Mouse (Mus musculus) ovary, postnatal 36 days (tissue): ENCODE measurements around the gene Cnbp.
A peak's percentile ranks its signal among the peaks of the same experiment; 100 is the strongest.

ENCODE experiments used
- DNase-seq: peaks from one replicate; pipeline ENCODE4 v3.0.0; 2022; ENCODE audit warnings: low spot score, mixed read lengths

Cnbp gene

DNA sequence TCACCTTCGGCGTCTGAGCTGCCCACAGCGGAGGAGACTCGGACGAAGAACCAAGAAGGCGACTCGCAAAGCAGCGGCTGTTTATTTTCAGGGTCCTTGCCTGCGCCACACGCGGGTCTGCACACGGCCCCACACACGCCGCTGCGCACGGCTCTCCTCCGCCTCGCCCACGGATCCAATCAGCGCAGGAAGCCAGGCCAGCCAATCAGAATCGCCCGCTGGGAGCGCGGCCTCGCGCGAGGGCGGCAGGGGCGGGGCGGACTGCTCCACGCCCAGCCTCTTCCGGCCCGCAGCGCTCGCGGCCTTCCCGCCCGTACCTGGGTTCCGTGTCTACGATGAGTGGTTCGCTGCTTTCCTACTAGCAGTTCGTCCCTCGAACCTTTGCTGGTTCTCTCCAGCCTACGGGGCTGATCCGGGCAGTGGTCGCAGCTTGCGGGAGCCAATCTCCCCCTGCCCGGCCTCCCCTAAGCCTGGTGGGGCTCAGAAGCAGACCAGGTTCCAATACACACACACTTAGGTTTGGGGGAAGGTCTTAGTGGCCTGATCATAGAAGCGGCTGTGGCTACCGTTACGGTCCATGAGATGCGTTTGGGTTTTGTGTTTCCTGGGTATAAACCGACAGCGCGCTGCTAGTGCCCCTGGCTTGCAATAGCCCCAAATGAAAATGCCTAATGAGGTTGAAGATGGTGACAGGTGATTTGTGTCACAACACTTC, at the start of gene Cnbp:
Cnbp (minus strand) TSS at position 207 of the 715 bp plus-strand sequence.
- peak; percentile 97 for DNase-seq

DNA sequence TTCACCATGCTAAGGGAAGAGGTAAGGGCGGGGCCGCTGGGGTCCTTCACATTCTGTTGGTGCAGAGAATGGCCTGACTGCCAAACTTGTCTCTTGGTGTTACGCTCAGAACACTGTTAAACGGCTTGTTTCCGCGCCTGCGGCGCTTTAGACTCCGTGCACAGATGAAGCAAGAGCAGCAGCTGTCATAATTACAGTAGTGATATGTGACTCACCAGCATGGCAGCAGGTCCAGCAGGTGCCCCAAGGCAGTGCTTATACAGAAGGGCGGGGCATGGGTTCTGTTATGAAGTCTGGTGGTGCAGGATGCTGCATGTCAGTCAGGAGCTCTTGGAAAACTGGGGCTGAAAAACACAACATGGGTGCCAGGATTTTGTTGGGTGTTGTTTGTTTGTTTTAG, 47.1 kb upstream of the Cnbp start:
- no peak for DNase-seq

DNA sequence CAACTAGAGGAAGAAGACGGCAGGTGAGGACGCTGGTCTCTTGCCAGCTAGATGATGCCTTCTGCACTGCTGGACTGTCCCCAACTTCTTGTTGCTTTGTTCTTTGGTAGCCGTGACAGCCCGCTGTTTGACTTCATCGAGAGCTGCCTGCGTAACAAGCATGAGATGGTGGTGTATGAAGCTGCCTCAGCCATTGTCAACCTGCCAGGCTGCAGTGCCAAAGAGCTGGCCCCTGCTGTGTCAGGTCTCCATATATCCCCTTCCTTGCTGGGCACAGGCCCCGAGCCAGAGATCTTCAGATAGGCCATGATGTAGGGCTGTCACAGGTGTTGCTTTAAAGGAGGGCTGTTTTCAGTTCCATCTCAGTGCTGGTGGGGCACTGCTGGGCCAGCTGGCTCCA, 43.0 kb upstream of the Cnbp start:
- no peak for DNase-seq

DNA sequence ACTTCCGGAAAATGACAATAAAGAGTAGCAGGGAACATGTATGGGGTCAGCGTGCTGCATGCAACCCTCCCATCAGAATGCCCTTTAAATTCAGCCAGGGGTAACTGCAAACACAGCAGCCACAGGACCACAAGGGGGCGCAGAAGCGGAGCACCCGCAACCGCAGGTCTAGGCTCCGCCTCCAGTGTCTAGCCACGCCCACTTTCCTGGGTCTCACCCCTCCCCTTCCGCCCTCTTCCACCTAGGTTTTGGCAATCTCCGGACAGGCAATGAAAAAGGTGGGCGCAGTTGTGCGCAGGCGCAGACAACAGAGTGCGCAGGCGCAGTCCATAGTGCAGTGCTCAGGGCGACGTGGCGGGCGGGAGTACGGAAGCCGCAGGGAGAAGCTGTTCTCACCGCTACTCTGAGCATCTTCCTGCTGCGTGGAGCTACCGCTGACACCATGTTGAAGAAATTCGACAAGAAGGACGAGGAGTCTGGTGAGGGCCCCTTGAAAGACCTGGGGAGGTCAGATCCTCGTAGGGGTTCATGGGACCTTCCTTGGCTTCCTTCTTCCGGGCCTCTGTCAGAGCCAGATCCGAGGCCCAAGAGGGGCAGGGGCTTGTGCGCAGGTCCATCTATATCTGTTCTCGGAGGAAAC, 36.8 kb upstream of the Cnbp start, which contains the start of gene Copg1:
Copg1 (plus strand) TSS at position 221 of the 640 bp plus-strand sequence.
- peak; percentile 100 for DNase-seq

DNA sequence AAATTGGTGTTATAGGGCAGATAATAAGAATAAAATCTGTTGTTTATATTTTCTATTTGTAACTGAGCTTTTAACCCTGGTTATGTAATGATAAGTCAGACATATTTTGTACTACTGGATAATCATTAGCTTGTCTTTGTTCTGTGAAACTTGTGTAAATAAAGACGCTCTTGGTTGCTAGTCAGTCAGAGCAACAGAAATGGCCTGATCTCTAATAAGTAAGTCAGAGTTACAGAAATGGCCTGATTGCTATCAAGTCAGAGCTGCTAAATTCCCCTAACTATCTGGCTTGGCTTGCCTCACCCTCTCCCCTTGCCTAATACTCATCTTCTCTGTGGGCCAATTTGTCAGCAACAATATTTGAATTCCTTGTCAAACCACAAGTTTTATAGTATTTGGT, 35.8 kb upstream of the Cnbp start:
- no peak for DNase-seq

DNA sequence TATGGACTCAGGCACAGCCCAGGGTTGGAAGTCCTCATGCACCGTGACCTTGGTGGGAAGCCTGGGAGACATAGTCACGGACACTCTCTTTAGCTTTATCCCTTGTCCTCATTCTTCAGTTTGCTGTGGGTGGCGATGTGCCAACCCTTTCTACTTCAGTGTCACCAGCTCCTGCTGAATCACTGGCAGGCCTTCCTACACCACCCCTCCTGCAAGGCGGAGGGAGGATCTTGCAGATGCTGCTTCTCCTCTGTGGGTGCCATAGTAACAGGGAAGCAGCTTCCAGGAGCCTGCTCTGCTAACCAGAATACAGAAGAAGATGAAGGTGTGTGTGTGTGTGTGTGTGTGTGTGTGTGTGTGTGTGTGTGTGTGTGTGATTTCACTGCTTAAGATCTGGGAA, 31.9 kb upstream of the Cnbp start:
- DNase-seq = peak; percentile 55

DNA sequence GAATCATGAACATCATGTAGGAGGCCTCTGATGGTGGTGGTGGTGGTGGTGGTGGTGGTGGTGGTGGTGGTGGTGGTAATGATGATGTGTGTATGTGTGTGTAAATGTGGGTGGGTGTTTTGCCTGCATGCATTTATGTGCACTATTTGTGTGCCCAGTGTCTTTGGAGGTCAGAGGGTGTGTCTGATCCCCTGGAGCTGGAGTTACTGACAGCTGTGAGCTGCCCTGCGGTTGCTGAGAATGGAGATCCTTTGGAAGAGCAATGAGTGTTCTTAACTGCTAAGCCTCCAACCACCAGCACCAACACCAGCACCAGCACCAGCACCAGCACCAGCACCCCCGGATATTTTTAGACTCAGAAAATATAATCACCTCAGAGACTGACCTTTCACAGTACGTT, 31.3 kb upstream of the Cnbp start:
- no peak for DNase-seq

DNA sequence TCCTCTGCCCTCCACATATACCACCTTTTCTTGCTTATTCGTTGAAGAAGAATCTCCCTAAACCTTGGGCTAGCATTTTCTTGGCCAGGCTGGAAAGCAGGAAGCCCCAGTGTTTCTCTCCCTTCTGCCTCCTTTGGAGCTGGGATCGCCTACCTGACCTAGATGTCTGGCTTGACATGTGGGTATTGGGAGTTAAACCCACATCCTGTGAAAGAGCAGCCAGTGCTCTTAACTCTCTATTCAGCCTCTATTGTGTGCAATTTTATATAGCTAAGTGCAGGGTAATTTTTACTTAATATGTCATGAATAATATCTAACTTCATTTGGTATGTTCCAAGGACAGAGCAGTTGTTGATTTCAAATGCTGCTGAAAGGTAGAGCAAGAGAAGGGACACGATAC, 28.7 kb upstream of the Cnbp start:
- no peak for DNase-seq

DNA sequence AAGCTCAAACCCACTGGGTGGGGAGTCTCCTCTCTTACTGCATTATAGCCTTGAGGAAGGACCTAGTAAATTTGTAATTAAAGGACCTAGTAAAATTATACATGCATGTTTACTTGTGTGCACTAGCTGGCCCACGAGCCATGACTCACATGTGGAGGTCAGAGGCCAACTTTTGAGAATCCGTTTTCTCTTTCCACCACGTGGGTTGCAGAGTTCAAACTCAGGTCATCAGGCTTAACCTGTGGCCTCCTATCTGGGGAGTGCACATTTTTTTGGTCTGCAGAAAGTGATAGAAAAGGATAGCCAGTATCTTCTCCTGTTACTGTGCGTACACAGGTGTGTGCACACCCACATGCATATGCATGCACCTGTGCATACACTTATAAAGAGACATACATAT, 28.1 kb upstream of the Cnbp start:
- DNase-seq = no peak

DNA sequence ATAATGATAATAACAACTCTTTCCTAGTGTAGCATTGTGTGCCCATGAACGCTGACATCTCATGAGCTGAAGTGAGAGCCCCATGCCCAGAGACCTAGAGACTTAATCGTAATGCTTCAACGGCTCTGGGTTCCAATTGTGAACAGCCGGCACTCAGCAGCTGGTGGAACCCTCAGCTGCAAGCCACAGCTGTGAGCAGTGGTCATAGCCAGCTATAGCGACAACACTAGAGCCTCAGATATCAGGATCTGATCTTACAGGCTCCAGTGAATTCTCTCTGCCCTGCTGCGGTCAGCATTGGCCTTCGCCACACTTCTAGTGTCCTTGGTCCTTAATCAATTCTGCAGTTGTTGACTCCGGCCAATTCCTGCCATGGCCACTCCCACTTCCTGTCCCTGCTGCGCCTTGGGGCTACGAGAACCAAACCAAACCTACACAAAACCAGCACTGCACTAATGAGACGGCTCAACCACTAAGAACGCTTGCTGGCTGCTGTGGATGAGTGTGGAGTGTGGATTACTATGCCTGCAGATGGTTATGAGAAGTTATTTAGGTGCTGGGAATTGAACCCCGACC, 25.2 kb upstream of the Cnbp start:
- DNase-seq = peak; percentile 55

DNA sequence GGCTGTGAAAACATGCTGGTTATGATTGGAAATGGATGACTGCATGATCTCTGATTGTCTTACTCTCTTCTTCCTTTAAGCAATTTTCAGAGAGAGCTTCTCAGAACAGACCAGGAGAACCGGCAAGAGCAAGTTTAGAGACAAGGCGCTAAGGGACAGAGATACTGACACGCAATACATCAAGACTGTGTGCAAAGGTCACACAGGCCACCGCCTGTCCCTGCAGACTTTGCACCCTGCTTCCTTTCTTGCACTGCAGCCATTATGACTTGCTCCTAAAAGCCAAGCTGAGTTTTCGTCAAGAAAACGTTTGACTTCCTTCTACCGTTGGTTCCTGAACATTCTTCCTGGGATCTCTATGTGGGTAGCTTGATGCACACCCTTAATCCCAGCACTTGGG, 24.7 kb upstream of the Cnbp start:
- DNase-seq = no peak

DNA sequence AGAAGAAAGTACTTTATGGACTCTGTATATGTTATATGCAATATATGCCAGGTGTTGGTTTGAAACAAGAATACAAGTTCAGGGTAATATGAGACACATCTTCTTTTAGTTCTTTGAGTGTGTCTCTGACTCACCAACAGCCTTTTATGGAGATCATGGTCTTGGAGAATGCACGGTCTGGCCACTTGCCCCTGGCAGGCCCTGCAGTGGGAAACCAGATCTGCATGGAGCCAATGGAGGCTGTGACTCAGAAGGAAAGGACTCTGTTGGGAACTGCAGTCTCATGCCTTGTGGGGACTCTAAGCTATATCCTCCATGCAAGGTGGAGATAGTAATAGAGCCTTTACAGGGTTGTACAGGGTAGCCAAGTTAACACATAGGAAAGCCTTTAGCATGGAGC, 24.2 kb upstream of the Cnbp start:
- peak; percentile 21 for DNase-seq

DNA sequence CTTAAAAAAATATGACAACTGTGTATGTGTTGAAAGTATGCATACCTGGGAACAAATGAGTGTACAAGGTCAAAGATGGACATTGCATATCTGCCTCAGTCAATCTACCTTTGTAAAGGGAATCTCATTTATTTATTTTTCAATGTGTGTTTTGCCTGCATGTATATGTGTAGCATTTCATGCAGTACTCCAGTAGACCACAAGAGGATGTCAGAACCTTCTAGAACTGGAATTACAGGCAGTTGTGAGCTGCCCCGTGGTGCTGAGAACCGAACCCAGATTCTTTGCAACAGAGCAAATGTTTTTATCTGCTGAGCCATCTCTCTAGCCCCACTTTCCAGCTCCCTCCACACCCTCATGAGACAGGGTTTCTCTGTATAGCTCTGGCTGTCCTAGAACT, 23.1 kb upstream of the Cnbp start:
- no peak for DNase-seq

DNA sequence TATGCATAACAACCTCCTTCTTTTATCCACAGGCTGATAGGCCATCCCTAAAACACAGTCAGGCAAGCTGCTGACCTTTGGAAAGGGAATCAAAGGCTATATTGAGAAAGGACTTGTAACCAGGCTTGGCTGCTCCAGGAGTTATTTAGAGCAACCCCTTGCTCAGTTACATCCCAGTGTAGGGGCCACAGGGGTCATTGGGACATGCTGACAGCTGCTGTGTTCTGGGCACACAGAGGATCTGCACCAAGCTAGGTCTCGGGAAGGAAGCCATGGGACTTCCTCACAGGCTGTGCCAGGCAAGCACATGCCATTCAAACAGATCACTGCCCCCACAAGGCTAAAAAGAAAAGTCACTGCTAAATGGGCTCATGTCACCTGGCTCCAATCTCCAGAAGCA, 22.2 kb upstream of the Cnbp start:
- no peak for DNase-seq

DNA sequence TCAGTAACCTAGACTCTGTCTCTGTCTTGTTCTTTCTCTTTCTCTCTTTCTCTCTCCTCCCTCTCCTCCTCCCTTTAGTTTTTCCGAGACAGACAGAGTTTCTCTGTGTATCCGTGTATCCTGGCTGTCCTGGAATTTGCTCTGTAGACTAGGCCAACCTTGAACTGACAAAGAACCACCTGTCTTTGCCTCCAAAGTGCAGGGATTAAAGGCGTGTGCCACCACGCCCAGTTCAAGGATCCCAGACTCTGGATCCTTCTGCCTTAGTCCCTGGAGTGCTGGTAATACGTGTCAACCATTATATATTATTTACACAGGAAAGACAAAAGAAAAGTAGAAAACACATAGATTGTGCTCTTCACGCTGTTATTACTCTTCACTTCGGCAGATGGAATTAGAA, 20.3 kb upstream of the Cnbp start:
- no peak for DNase-seq

DNA sequence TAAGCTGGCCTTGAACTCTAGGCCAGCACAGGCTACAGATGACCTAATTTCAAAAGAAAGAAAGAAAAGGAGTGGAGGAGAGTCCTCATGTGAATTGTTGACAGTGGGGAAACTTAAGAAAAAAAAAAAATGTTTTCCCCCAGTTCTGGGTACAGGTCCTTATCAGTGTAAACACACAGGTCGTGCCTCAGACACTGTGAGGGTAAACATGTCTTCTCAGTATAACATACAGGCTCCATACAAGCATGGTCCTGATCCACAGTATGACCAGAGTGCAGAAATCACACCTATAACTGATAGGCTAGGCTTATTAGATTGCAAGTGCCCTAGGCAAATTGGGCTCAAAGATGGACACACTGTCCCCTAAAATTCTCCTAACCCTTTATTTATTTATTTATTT, 19.5 kb upstream of the Cnbp start:
- DNase-seq = no peak

DNA sequence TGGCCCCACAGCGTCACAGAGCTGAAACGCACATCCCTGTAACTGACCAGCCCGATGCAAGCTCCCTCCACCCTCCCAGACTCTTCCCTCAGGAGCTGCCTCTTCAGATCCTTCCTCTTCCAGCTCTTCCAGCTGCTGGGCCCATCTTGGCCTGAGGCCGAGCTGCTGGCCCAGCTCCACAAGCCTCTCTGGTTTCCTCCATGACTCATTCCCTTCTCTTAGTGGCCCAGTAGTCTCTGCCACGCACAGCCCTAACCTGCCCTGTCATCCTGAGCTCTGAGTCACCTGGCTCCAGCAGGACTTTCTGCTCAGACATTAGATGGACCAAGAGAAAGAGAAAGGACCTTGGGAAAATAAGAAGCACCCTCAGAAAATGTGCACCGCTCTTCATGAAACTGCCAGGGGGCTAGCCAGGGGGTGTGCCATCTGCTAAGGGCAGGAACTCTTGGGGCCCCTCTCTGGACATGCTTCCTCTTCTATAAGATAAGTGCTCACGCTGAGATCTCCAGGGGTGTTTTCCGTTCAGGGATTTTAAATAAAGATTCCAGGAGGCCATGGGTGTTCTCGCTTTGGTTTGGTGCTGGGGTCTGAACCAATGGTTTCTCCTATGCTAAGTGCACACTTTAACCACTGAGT, 18.1 kb upstream of the Cnbp start:
- DNase-seq = peak; percentile 76

DNA sequence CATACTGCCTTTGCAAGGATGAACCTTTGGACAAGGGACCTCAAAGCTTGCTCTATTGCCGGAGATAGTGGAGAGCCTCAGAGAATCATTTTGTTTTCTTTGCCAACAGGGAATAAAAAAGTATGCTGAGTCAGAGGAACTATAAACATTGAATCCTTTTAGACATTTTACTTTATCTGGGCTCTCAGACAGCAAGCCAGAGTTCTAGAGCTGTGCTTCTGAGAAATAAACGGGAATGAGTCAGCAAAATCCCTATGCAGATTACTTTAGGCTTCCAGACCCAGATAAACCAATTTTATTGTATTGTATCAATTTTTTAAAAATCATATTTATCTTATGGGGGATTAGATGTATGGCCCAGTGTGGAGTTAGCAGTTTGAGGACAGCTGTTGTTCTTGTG, 16.4 kb upstream of the Cnbp start:
- no peak for DNase-seq

DNA sequence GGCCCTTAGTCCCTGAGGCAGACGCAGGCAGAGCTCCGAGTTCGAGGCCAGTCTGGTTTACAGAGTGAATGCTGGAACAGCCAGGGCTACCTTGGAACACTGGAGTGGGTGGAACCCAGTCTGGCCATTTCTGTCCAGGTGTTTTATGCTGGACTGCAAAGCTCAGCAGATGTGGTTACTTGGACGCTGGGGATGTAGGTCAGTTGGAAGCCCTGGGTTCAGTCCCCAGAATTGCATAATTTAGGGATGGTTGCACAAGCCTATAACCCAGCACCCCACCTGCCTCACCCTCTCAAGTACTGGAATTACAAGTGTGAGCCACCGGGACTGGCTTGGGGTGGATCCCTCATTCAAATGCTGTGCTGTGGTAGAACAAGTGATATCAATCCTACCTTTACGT, 15.3 kb upstream of the Cnbp start:
- DNase-seq = no peak

DNA sequence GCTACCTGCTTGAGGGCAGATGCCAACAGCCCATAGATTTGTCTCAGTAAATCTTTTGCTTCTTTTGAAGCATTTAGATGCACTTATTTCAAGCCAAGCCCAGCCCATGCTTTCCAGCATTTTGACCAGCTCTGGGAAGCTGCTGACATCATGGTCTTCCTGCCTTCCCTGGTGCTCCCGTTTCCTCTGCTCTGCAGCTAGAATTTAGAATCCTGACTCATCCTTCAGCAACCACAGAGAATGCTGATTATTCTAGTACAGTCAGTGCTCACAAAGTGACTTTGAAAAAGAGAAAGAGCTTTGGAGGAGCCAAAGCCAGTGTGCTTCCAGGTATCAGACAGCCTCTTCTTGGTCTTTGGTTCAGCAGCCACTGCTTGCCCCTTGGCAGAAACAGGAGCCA, 6.2 kb upstream of the Cnbp start:
- DNase-seq = no peak

DNA sequence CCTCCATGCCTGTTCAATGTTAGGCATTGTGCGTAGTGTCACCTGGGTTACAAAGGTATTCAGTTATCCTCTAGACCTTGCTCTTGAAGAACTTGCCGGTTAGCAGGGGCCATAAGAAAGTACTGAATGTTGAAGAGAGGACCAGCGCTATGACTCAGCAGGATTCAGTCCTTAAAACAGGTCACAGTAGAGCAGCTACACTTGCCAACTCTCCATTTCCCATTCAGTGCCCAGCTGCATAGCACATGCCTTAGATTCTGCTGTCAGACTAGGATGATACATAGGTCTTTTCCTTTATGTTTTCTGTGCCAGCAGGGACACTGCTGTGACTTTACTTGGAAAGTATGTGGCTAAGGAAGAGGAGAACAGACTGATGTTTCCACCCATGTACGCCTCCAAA, 2.5 kb upstream of the Cnbp start:
- no peak for DNase-seq

DNA sequence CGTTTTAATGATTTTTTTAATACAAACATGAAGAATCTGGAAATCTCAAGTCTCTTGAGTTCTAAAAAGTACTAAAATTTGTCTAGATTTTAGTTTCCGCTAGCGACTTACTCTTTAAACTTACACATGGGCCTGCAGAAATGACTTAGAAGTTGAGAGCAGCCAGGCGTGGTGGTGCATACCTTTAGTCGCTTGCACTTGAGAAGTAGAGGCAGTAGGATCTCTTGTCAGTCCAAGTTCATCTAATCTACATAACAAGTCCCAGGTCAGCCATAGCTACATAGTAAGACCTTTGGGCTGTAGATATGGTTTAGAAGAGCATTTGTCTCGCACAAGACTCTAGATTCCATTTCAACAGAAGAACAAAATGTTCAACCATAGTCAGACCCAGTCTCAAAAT, 965 bp upstream of the Cnbp start:
- DNase-seq = no peak
